ENCODE assay signal across 11 mouse cellular contexts in genomic region chr1:136859454-136859853, GRCm38 (mm10).
DNase-seq lines count a peak whose midpoint lies in the region; ATAC-seq and TF ChIP-seq lines count a peak whose summit lies in the region.
"Had no signal": no experiment of that assay in that cellular context is flagged by ENCODE, and none has a peak within 500 bp of the region (broad histone marks: within the 10 kb centered on the region; RNA-seq: fewer than 3 reads in every experiment).

No protein-coding gene starts in this region.

- H3K9ac ChIP-seq in forebrain, embryonic 11.5 days (ENCODE audit: low read length), result no peak overlapping the region

- H3K4me1 ChIP-seq in forebrain, embryonic 11.5 days (replicated peaks; ENCODE audit: control insufficient read depth, insufficient read depth, low read length), result no peaks in the 10 kb centered on the region

- H3K4me3 ChIP-seq in forebrain, embryonic 11.5 days (ENCODE audit: low read depth, low read length), result no peak overlapping the region
- H3K4me3 ChIP-seq in layer of hippocampus, adult 2 months, result no peak overlapping the region

- peak; percentile 27 for DNase-seq in kidney, postnatal 10 days
- DNase-seq in kidney, adult 18-20 months, result no peak
- peak; percentile 43 for DNase-seq in CD4-positive helper T cell, adult 2 months (ENCODE audit: low read depth, low spot score)
- peak; percentile 53 for DNase-seq in adrenal gland, postnatal 14 days
- peak; percentile 40 for DNase-seq in liver
- DNase-seq in gastrocnemius, postnatal 4 days (ENCODE audit: low spot score in 2 of 2), result no peak
- no peak for DNase-seq in forebrain, embryonic 11.5 days (ENCODE audit: low spot score)
- no peak for DNase-seq in layer of hippocampus, adult 2 months (ENCODE audit: low spot score in 2 of 2)
- DNase-seq: cerebellum, adult 18-20 months had no signal

- H3K36me3 ChIP-seq in forebrain, embryonic 11.5 days (ENCODE audit: control insufficient read depth, insufficient read depth, low read length), result no peaks in the 10 kb centered on the region

- TF ChIP-seq CTCF in layer of hippocampus, adult 2 months (conservative IDR thresholded peaks at IDR 0.05), result no peak

- no peak for ATAC-seq in forebrain, embryonic 11.5 days (replicated peaks; ENCODE audit: low FRiP score)
- ATAC-seq: hindbrain, embryonic 16.5 days had no signal

- H3K27me3 ChIP-seq in forebrain, embryonic 11.5 days (ENCODE audit: control insufficient read depth, insufficient read depth, low read length), result no peaks in the 10 kb centered on the region

- no peak overlapping the region for H3K4me2 ChIP-seq in forebrain, embryonic 11.5 days (ENCODE audit: low read depth, low read length, severe bottlenecking)

- H3K27ac ChIP-seq in forebrain, embryonic 11.5 days (ENCODE audit: low read depth, low read length), result no peak overlapping the region
- H3K27ac ChIP-seq in layer of hippocampus, adult 2 months, result no peak overlapping the region
- H3K27ac ChIP-seq: macrophage had no signal

- no peaks in the 10 kb centered on the region for H3K9me3 ChIP-seq in forebrain, embryonic 11.5 days (ENCODE audit: control insufficient read depth, low read length)

- WGBS in forebrain, embryonic 11.5 days, result 69% methylated on average over 4 of the region's 4 CpGs

Comparison
In these comparisons a context has a peak if more than half of its experiments do, and no peak if none do; other contexts are left out.
1. DNase-seq: peak in kidney, postnatal 10 days (single experiment), CD4-positive helper T cell, adult 2 months (single experiment), adrenal gland, postnatal 14 days (single experiment) and liver (single experiment); none in kidney, adult 18-20 months (single experiment), gastrocnemius, postnatal 4 days (0 of 2), forebrain, embryonic 11.5 days (single experiment) and layer of hippocampus, adult 2 months (0 of 2).